ENCODE assay signal across 10 mouse cellular contexts in the genomic region with DNA sequence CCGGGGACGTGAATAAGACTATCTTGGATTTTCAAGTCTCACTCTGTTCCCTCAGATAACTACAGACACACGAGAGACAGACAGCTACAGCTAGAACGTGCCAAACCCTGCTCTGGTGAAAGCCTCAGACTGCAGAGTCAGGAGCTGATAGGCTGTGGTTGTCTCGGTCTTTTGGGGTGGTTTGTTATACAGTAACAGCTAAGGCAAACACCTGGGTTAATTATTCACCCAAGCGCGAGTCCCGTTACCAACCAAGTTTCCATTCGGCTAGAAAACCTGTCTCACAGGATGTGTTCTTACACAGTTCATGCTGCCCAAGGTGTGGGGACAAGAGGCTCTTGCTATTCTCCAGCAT.
DNase-seq lines count a peak whose midpoint lies in the region; ATAC-seq and TF ChIP-seq lines count a peak whose summit lies in the region.
"Had no signal": no experiment of that assay in that cellular context is flagged by ENCODE, and none has a peak within 500 bp of the region (broad histone marks: within the 10 kb centered on the region; RNA-seq: fewer than 3 reads in every experiment).

No protein-coding gene starts in this region.

- H3K9me3 ChIP-seq in CH12.LX (replicated peaks; ENCODE audit: low read length), result no peaks in the 10 kb centered on the region
- no peaks in the 10 kb centered on the region for H3K9me3 ChIP-seq in lung, embryonic 16.5 days (ENCODE audit: control insufficient read depth, low read length)
- H3K9me3 ChIP-seq: heart, embryonic 13.5 days had no signal

- H3K4me1 ChIP-seq in CH12.LX (ENCODE audit: control insufficient read depth in 1 of 2, insufficient read depth in 2 of 2), result peaks cover 0 to 10% of the 10 kb centered on the region in 2 experiments; a peak in 2 of 4 replicates
- no peaks in the 10 kb centered on the region; the same call in 1 of the 2 replicates for H3K4me1 ChIP-seq in lung, embryonic 16.5 days (replicated peaks; ENCODE audit: control insufficient read depth, insufficient read depth, low read length)

- H3K4me2 ChIP-seq in CH12.LX (ENCODE audit: insufficient read depth, low read depth, poor library complexity, severe bottlenecking), result peak overlapping the region; percentile 33; the same call in 1 of the 2 replicates
- H3K4me2 ChIP-seq in lung, embryonic 16.5 days (ENCODE audit: low read depth, low read length), result peak overlapping the region; percentile 27
- H3K4me2 ChIP-seq: heart, embryonic 13.5 days had no signal

- no peak for TF ChIP-seq RAD21 in CH12.LX (IDR thresholded peaks at IDR 0.05; ENCODE audit: low read depth, low read length)

- no peaks in the 10 kb centered on the region for H3K27me3 ChIP-seq in CH12.LX (replicated peaks)
- no peaks in the 10 kb centered on the region for H3K27me3 ChIP-seq in lung, embryonic 16.5 days (ENCODE audit: control insufficient read depth, insufficient read depth, low read depth, low read length)
- H3K27me3 ChIP-seq: heart, embryonic 13.5 days had no signal

- dilution Hi-C loops in CH12.LX (cut with MboI; ENCODE audit: extremely low pct_ligation_motif_present, extremely low pct_unique_long_range_greater_than_20kb, low sequenced_read_pairs), result no loop called here

- TF ChIP-seq POLR2A in CH12.LX (IDR thresholded peaks at IDR 0.05; ENCODE audit: low read depth, low read length), result no peak

- no peak for TF ChIP-seq EP300 in CH12.LX (IDR thresholded peaks at IDR 0.05; ENCODE audit: low read length)

- no peaks in the 10 kb centered on the region for H3K36me3 ChIP-seq in CH12.LX (replicated peaks in 1 of 2; ENCODE audit: control insufficient read depth in 1 of 2, insufficient read depth in 1 of 2, low read length in 1 of 2)
- no peaks in the 10 kb centered on the region for H3K36me3 ChIP-seq in lung, embryonic 16.5 days (ENCODE audit: control insufficient read depth, insufficient read depth, low read length)
- H3K36me3 ChIP-seq: heart, embryonic 13.5 days had no signal

- WGBS in lung, embryonic 16.5 days, result 44% methylated on average over 9 of the region's 9 CpGs

- in situ Hi-C loops in CH12.LX (cut with MboI; ENCODE audit: low pct_ligation_motif_present, low pct_unique_long_range_greater_than_20kb, low sequenced_read_pairs), result no loop called here

- H3K9ac ChIP-seq in CH12.LX (ENCODE audit: insufficient read depth, low read depth), result no peak overlapping the region
- H3K9ac ChIP-seq in lung, embryonic 16.5 days (ENCODE audit: low read length), result no peak overlapping the region
- H3K9ac ChIP-seq: heart, embryonic 13.5 days had no signal

- peak; percentile 12 for DNase-seq in CH12.LX (ENCODE audit: extremely low read depth)
- DNase-seq in c-Kit-positive CD71-negative TER-119-negative erythroid progenitor cells, embryonic 14.5 days (ENCODE audit: low read depth), result peak; percentile 5
- DNase-seq in kidney, postnatal 10 days, result peak; percentile 67
- no peak for DNase-seq in thymus, postnatal 14 days
- DNase-seq in gastrocnemius, adult 18-20 months (ENCODE audit: low spot score), result no peak
- no peak for DNase-seq in thymus, postnatal 4 days
- no peak for DNase-seq in cerebellum, adult 9-11 months

- no peak overlapping the region for H3K27ac ChIP-seq in CH12.LX (ENCODE audit: insufficient read depth, low read depth)
- peak overlapping the region; percentile 81 for H3K27ac ChIP-seq in lung, embryonic 16.5 days (ENCODE audit: low read length)
- H3K27ac ChIP-seq: heart, embryonic 13.5 days had no signal

- H3K79me2 ChIP-seq in CH12.LX (replicated peaks; ENCODE audit: control insufficient read depth, extremely low read depth, insufficient read depth, poor library complexity, severe bottlenecking), result no peaks in the 10 kb centered on the region

- no peak for TF ChIP-seq CTCF in CH12.LX (conservative IDR thresholded peaks at IDR 0.05 in 1 of 2, IDR thresholded peaks at IDR 0.05 in 1 of 2; ENCODE audit: low read depth in 2 of 2, low read length in 2 of 2)

- H3K4me3 ChIP-seq in CH12.LX (replicated peaks in 1 of 3; ENCODE audit: low read depth in 2 of 3, low read length in 2 of 3, poor library complexity in 1 of 3), result no peak overlapping the region
- no peak overlapping the region for H3K4me3 ChIP-seq in lung, embryonic 16.5 days (ENCODE audit: low read length)
- H3K4me3 ChIP-seq: heart, embryonic 13.5 days; myocyte had no signal

- ATAC-seq in lung, embryonic 16.5 days (ENCODE audit: low read depth), result peak; percentile 94

TF ChIP-seq in CH12.LX, 34 proteins besides CTCF, POLR2A, EP300 and RAD21:
- TF ChIP-seq BHLHE40 (IDR thresholded peaks at IDR 0.05; ENCODE audit: low read depth, low read length), result peak; percentile 36
- TF ChIP-seq HCFC1 (IDR thresholded peaks at IDR 0.05; ENCODE audit: low read depth, low read length), result no peak

Comparison
In these comparisons a context has a peak if more than half of its experiments do, and no peak if none do; other contexts are left out.
1. DNase-seq: peak in CH12.LX (single experiment), c-Kit-positive CD71-negative TER-119-negative erythroid progenitor cells, embryonic 14.5 days (single experiment) and kidney, postnatal 10 days (single experiment); none in thymus, postnatal 14 days (single experiment), gastrocnemius, adult 18-20 months (single experiment), thymus, postnatal 4 days (single experiment) and cerebellum, adult 9-11 months (single experiment).